Mouse (Mus musculus): ENCODE measurements around the gene Ccnq.
A peak's percentile ranks its signal among the peaks of the same experiment; 100 is the strongest.
"Not testable (repeated sequence)": the region's sequence is repeated elsewhere in the genome, so short reads cannot be mapped to it uniquely, and the experiment has no call there.

Ccnq gene

DNA sequence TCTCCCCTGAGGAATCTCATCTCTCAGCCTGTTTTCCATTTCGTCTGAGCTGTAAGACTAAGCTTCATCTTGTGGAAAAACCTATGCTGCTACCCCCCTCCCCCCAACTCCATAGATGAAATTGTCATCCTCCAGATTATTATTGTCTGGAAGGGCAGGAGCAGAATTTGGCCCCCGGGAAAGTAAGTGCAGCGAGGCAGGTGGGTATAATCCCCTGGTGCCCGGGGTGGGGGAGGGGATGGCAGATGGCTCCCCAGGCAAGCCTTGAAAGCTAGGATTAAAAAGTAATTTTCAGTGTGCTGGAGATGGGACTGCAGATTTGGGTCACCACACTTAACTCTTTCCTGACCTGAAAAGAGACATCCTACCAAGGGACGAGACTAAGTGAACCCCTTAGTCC is 10.7 kb upstream of the Ccnq start:
- no peak for DNase-seq (ENCODE audit: low spot score)

DNA sequence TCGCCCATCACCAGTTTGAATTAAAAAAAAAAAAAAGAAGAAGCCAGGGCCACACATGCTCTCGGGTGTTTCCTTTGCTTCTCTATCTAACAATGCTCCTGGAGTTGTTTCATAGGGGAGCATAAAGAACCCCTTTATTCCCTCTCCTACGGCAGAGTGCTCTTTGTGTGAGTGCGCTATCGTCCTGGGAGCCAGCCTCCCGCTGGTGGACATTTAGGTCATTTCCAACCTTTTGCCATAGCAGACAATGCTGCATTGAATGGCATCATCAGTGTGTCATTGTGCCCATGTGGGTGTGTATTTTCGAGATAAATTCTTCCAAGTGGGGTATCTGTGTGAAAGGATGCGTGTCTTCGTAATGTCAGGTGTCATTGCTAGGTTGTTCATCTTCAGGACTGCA is 9.6 kb upstream of the Ccnq start:
- no peak for DNase-seq (ENCODE audit: low spot score)

- no peak for DNase-seq (ENCODE audit: low spot score)
These were observed 3.8 kb upstream of the Ccnq start for GRCm38 (mm10) chr11:78755299-78755698.

DNA sequence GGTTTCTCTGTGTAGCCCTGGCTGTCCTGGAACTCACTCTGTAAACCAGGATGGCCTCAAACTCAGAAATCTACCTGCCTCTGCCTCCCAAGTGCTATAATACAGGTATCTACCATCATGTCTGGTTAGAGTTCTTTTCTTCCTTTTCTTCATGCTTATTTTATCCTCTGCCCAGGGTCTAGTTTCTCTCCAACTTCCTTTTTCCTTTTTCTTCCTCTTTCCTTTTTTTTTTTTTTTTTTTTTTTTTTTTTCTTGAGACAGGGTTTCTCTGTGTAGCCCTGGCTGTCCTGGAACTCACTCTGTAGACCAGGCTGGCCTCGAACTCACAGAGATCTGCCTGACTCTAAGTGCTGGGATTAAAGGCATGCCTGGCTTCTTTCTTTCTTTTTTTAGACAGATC is 2.6 kb upstream of the Ccnq start:
- DNase-seq (ENCODE audit: low spot score): not testable (repeated sequence)

DNA sequence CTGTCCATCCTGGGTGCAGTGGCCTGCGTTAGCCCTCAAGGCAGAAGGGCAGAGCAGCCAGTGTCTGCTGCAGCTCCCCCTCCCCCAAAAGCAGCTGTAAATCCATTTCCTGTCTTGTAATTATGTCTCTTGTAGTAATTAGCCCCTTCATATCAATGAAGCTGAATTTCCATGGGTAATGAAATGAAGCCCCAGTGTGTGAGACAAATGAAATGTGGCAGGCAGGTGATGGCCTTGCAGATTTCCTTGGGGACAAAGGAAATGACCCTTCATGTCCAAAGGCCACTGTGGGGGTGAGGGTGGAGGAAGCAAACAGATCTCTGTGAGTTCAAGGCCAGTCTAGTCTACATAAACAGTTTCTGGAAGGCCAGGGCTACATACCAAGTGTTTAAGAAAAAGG is 1.7 kb upstream of the Ccnq start:
- peak; percentile 6 for DNase-seq (ENCODE audit: low spot score)

DNA sequence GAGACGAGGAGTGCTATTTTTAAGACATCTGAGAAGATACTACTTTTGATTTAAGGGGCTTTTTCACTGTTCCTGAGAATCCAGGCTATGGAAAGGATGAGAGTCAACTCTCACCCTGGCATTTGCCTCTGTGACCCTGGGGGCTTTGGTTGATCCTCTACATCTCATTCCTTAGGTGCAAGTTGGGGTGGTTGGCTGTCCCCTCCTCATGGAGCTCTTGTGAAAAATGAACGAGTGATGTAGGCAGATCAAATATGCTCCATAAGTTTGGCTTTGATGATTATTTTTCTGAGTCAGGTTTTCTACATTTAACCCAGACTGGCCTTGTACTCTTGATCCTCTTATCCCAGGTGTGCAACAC is 294 bp upstream of the Ccnq start:
- no peak for DNase-seq (ENCODE audit: low spot score)

- DNase-seq (ENCODE audit: low spot score): no peak
These were observed 5.3 kb downstream of the Ccnq start for GRCm38 (mm10) chr11:78746264-78746663.

DNA sequence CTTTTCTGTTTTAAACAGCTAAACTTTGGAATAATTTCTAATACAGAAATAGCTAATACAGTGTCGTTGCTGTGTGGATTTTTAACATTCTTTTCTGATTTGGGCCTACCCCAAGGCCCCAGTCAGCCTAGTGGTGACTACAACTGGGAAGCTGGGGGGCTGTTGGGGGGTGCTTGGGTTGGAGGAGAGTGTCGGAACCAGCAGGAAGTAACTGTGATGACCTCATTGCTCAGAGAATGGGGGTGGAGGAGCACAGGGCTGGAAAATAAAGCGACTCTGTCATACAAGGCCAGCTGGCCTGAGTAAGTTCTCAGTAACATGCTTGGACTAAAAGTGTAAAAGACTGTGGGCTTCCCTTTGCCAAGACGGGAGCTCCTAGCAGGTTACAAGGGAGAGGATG is 6.1 kb downstream of the Ccnq start:
- no peak for DNase-seq (ENCODE audit: low spot score)

GRCm38 (mm10) chr11:78742461-78742860 is 9.1 kb downstream of the Ccnq start:
- no peak for DNase-seq (ENCODE audit: low spot score)

GRCm38 (mm10) chr11:78741958-78742357 is 9.6 kb downstream of the Ccnq start:
- no peak for DNase-seq (ENCODE audit: low spot score)

DNA sequence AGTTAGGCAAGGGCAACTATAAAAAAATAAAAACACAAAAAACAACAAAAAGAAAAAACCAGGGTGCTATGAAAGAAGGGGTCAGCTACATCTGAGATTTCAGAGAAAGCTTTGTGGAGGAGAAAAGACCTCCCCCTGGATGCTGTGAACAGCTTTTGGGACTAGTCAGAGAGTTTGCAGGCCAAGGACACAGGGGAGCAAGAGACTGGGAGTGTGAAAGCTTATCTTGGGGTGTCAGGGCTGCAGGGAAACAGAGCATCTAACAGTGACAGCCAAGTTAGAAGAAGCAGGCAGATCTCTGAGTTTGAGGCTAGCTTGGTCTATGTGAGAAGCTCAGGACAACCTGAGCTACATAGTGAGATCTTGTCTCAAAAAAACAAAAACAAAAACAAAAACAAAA is 12.2 kb downstream of the Ccnq start:
- no peak for DNase-seq (ENCODE audit: low spot score)

- DNase-seq (ENCODE audit: low spot score): no peak
These were observed 14.6 kb downstream of the Ccnq start for GRCm38 (mm10) chr11:78736877-78737408.

GRCm38 (mm10) chr11:78735168-78735567 is 16.4 kb downstream of the Ccnq start:
- DNase-seq (ENCODE audit: low spot score): no peak

- no peak for DNase-seq (ENCODE audit: low spot score)
These were observed 18.9 kb downstream of the Ccnq start for GRCm38 (mm10) chr11:78732619-78733018.

DNA sequence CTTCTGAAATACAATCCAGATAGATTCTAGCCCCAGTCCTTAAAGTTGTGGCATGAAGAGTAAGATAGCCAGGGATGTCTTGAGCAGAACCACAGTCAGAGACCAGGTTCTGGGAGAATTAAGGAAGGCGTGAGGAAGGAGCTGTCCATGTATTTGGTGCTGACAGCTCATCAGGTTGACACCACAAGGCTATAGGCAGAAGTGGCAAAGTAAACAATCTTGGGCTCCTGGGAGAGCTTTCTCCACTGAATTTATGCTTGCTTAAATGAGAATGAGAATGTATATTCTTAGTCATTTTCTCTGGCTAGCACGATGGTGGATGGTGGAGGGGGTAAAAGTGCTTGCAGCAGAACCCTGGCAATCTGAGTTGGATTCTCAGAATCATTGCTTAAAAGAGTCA is 20.6 kb downstream of the Ccnq start:
- no peak for DNase-seq (ENCODE audit: low spot score)

- DNase-seq (ENCODE audit: low spot score): no peak
These were observed 23.5 kb downstream of the Ccnq start for GRCm38 (mm10) chr11:78728041-78728440.

GRCm38 (mm10) chr11:78726366-78726765 is 25.2 kb downstream of the Ccnq start:
- no peak for DNase-seq (ENCODE audit: low spot score)

DNA sequence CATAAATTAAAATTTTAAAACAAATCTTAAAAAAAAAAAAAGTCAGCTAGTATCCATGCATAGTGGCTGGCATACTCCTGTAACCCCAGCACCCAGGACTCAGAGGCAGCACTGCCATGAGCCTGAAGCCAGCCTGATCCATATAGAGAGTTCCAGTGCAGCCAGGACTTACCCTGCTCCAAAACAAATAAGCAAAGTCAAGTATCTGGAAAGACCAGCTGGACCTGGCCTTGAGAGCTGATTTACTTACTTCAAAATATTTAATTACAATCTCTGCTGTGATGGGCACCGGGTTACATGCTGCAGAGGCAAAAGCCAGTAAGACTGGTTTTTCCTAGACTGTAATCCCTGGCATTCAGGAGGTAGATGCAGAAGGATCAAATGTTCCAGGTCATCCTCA is 26.7 kb downstream of the Ccnq start:
- peak; percentile 5 for DNase-seq (ENCODE audit: low spot score)

DNA sequence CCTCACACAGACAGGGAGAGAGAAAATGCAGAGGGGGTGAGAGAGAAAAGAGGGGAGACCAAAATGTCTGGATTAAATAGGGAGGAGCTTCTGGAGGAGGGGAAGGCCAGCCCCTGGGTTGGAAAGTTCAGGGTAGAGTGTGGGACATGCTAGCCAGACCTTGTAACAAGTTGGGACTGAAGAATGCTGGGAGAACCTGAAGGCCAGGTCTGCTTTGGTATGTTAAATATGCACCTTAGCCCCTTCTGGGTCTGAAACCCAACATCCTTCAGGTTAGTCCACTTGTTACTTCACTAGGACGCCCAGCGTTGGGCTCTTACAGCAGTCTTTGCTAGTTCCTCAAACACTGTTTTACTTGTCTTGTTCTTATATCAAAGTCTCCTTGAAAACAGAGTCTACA is 30.1 kb downstream of the Ccnq start:
- no peak for DNase-seq (ENCODE audit: low spot score)

GRCm38 (mm10) chr11:78717655-78718054 is 33.9 kb downstream of the Ccnq start:
- no peak for DNase-seq (ENCODE audit: low spot score)

DNA sequence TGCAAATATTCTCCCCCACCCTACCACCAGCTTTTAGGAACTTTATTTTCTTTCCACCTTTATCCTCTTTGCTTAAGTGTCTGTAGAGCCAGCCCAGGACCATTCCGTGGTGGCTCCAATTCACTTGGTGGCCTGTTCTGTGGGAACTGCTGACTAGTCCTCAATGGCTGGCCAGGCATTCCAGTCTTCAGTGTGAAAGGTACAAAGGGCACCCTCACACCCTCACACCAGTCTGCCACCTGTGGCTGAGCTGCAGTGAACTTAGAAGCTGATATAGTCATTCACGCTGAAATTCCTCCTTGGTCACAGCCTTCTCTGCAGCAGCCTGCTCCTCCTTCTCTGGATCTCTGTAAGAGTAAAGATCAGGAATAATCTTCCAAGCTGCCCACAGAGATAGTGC is 42.9 kb downstream of the Ccnq start:
- no peak for DNase-seq (ENCODE audit: low spot score)

GRCm38 (mm10) chr11:78706026-78706425 is 45.5 kb downstream of the Ccnq start:
- DNase-seq (ENCODE audit: low spot score): no peak

DNA sequence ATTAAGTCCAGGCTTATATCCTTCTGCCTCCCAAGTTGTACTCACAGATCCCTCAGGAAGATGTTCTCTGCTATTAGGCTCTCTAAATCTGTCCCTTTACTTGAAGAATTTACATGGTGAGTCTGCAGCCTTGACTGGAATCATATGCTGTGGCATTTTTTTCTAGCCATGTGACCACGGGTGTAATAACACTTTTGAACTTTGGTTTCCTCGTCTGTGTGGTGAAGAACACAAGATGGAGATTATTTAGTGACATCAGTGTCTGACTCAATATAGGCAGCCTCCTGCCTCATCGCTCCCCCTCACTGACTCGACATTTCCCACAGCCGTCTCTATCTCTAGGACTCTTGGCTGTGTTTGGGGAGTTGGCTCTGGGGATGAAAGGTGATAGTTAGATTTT is 48.4 kb downstream of the Ccnq start:
- no peak for DNase-seq (ENCODE audit: low spot score)

DNA sequence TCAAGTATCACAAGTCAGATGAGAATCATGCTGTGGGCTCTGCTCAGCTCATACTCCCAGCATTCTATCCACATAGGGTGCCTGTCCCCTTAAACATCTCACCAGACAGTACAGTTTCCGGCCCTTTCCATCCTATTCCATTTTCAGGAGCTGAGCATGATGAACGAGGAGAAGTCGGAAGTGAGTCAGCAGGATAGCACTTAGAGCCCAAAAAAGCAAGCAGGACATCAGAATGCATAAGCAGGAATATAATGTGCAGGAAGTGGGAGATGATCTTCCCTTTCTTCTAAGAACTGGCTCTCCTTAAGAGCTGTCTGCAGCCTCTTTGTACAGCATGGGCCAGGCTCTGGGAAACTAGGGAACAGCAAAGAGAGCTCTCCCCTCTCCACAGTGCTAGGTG is 49.2 kb downstream of the Ccnq start:
- no peak for DNase-seq (ENCODE audit: low spot score)
